Mouse (Mus musculus): ENCODE results near the gene Prr29. TPM values are rescaled to one million over a fixed set of nuclear protein-coding genes. Genes with fewer than 3 reads are reported as not detected.

Prr29 gene
- polyA plus RNA-seq, 1 experiment from 2014 or later: 0.92 TPM

DNA sequence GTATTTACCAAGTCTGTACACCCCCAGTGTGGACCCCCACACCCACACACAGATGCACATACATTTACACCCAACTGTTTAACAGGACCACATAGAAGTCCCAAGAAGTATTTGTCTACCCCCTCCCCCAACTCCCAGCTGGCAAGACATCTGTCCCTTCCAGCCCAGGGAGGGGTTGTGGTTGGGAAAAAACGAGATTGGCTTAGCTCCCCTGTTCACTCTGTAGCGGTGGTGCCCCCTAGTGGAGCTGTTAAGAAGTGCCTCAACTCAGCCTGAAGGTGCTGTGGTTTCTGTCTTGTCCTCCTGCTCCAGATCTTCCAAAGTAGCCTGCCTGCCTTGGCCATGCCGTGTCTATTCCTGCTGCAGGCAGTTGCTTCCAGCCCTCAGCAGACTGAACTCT lies 1.0 kb downstream of the Prr29 start:
- H3K4me2 ChIP-seq (ENCODE audit: low read depth, low read length): no peak overlapping the region
- H3K4me3 ChIP-seq (ENCODE audit: low read depth, low read length): no peak overlapping the region
- H3K27me3 ChIP-seq (replicated peaks; ENCODE audit: control insufficient read depth, insufficient read depth, low read length): no peaks in the 10 kb centered on the region
- H3K27ac ChIP-seq (replicated peaks; ENCODE audit: low read depth, low read length): no peak overlapping the region
- 4% methylated on average over 3 of the region's 3 CpGs for WGBS
- no peaks in the 10 kb centered on the region for H3K9me3 ChIP-seq (ENCODE audit: control insufficient read depth, low read length)
- peak; percentile 60; the same call in 1 of the 2 replicates for ATAC-seq (ENCODE audit: low read depth)
- H3K4me1 ChIP-seq (ENCODE audit: control insufficient read depth, insufficient read depth, low read length): peaks cover 9% of the 10 kb centered on the region
- DNase-seq (ENCODE audit: low spot score): peak; percentile 80
- H3K9ac ChIP-seq (ENCODE audit: low read depth, low read length): no peak overlapping the region
- no peaks in the 10 kb centered on the region for H3K36me3 ChIP-seq (ENCODE audit: control insufficient read depth, insufficient read depth, low read length)

DNA sequence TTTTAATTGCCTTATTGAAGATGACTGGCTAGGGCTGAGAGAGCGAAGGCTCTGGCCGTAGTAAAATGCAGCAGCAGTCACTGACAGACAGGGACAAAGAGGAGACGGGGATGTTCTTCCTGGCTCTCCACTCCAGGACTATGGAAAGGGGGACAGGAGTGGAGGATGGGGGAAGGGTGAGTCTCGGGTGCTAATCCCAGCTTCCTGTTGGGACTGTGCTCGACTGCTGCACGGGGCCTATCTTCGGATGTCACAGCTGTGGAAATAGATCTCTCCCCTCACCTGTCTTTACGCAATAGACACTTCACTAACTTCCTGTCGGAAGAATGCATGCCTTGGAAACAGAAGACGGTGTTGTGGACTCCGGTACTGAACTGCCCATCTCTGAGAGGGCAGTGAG lies 8.7 kb downstream of the Prr29 start:
- no peak overlapping the region for H3K4me2 ChIP-seq (ENCODE audit: low read depth, low read length)
- H3K4me1 ChIP-seq (ENCODE audit: control insufficient read depth, insufficient read depth, low read length): 0 out of 2 replicates have a peak, but pooled peaks cover 6% of the 10 kb centered on the region
- H3K9ac ChIP-seq (ENCODE audit: low read depth, low read length): 0 out of 2 replicates have a peak overlapping the region, but pooled peaks have one; percentile 11
- no peaks in the 10 kb centered on the region for H3K9me3 ChIP-seq (ENCODE audit: control insufficient read depth, low read length)
- no peak overlapping the region; the same call in 1 of the 2 replicates for H3K27ac ChIP-seq (replicated peaks; ENCODE audit: low read depth, low read length)
- no peaks in the 10 kb centered on the region for H3K36me3 ChIP-seq (ENCODE audit: control insufficient read depth, insufficient read depth, low read length)
- WGBS: 33% methylated on average over 11 of the region's 11 CpGs
- H3K27me3 ChIP-seq (replicated peaks; ENCODE audit: control insufficient read depth, insufficient read depth, low read length): no peaks in the 10 kb centered on the region
- no peak overlapping the region for H3K4me3 ChIP-seq (ENCODE audit: low read depth, low read length)
- ATAC-seq (ENCODE audit: low read depth) (peak; percentile 78), DNase-seq (ENCODE audit: low spot score) (no peak)

- Histone ChIP-seq H3K4me1 (ENCODE audit: control insufficient read depth, insufficient read depth, low read length) (0 out of 2 replicates have a peak, but pooled peaks cover 6% of the 10 kb centered on the region), H3K9me3 (ENCODE audit: control insufficient read depth, low read length) (no peaks in the 10 kb centered on the region), H3K27ac (replicated peaks; ENCODE audit: low read depth, low read length) (peak overlapping the region; percentile 31; the same call in 1 of the 2 replicates), H3K9ac (ENCODE audit: low read depth, low read length) (0 out of 2 replicates have a peak overlapping the region, but pooled peaks have one; percentile 11), H3K36me3 (ENCODE audit: control insufficient read depth, insufficient read depth, low read length) (no peaks in the 10 kb centered on the region), H3K4me3 (ENCODE audit: low read depth, low read length) (no peak overlapping the region), H3K4me2 (ENCODE audit: low read depth, low read length) (no peak overlapping the region), H3K27me3 (replicated peaks; ENCODE audit: control insufficient read depth, insufficient read depth, low read length) (no peaks in the 10 kb centered on the region)
- DNase-seq (ENCODE audit: low spot score) (peak; percentile 68), ATAC-seq (ENCODE audit: low read depth) (peak; percentile 77)
- WGBS: 33% methylated on average over 8 of the region's 9 CpGs
Observed at GRCm38 (mm10) chr11:106374559-106374958, 9.3 kb downstream of the Prr29 start.

- H3K4me1 ChIP-seq (ENCODE audit: control insufficient read depth, insufficient read depth, low read length): 0 out of 2 replicates have a peak, but pooled peaks cover 6% of the 10 kb centered on the region
- H3K4me3 ChIP-seq (ENCODE audit: low read depth, low read length): no peak overlapping the region
- ATAC-seq (ENCODE audit: low read depth): no peak
- DNase-seq (ENCODE audit: low spot score): no peak
- 80% methylated on average over 5 of the region's 5 CpGs for WGBS
- no peaks in the 10 kb centered on the region for H3K27me3 ChIP-seq (replicated peaks; ENCODE audit: control insufficient read depth, insufficient read depth, low read length)
- 0 out of 2 replicates have a peak overlapping the region, but pooled peaks have one; percentile 31 for H3K27ac ChIP-seq (replicated peaks; ENCODE audit: low read depth, low read length)
- no peak overlapping the region for H3K4me2 ChIP-seq (ENCODE audit: low read depth, low read length)
- no peaks in the 10 kb centered on the region for H3K36me3 ChIP-seq (ENCODE audit: control insufficient read depth, insufficient read depth, low read length)
- no peak overlapping the region for H3K9ac ChIP-seq (ENCODE audit: low read depth, low read length)
- no peaks in the 10 kb centered on the region for H3K9me3 ChIP-seq (ENCODE audit: control insufficient read depth, low read length)
Observed at GRCm38 (mm10) chr11:106374979-106375378, 9.7 kb downstream of the Prr29 start.

- Histone ChIP-seq H3K27me3 (replicated peaks; ENCODE audit: control insufficient read depth, insufficient read depth, low read length) (no peaks in the 10 kb centered on the region), H3K9ac (ENCODE audit: low read depth, low read length) (no peak overlapping the region), H3K4me2 (ENCODE audit: low read depth, low read length) (peak overlapping the region; percentile 1; the same call in 1 of the 2 replicates), H3K27ac (replicated peaks; ENCODE audit: low read depth, low read length) (no peak overlapping the region), H3K4me1 (ENCODE audit: control insufficient read depth, insufficient read depth, low read length) (no peaks in the 10 kb centered on the region), H3K36me3 (ENCODE audit: control insufficient read depth, insufficient read depth, low read length) (no peaks in the 10 kb centered on the region), H3K9me3 (ENCODE audit: control insufficient read depth, low read length) (no peaks in the 10 kb centered on the region), H3K4me3 (ENCODE audit: low read depth, low read length) (0 out of 2 replicates have a peak overlapping the region, but pooled peaks have one; percentile 0)
- no peak for DNase-seq (ENCODE audit: low spot score)
- ATAC-seq (ENCODE audit: low read depth): no peak
- WGBS: 82% methylated on average over 11 of the region's 11 CpGs
Observed at GRCm38 (mm10) chr11:106381011-106381410, 15.7 kb downstream of the Prr29 start.

DNA sequence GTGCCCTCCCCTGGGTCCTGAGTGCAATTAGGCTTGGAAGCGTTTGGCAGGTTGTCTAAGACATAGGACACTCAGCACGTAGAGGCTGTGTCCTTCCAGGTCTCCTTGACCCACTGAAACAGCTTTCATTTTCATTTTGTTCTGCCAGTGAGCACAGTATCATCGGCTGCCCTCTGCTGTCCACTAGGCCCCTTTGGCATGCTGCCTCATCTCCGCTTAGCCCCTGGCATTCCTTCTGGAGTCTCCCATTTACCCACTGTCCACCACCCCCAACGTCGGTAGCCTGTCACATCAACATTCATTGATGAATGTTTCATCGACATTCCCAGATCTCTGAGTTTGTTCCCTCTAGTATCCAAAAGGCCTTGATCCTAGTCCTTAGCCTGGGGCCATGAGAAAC lies 16.6 kb downstream of the Prr29 start:
- no peak overlapping the region; the same call in 1 of the 2 replicates for H3K9ac ChIP-seq (ENCODE audit: low read depth, low read length)
- 74% methylated on average over 7 of the region's 7 CpGs for WGBS

DNA sequence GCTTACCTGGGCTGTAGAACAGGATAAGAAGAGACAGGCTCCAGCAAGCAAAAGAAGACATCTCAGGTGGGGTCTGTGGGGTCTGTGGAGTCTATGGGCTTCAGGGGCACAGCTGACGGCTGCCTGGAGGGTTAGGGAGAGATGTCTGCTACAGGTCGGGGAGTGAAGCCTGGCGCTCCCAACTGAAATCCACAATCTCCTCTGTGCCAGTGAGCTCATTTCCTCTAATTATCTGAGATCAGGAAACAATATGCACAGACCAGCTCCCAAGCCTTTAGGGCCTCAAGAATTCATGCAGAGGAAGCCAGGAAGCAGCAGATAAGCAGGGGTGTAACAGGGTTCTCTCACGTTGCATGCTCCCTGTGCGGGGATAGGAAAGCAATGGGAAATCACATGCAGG lies 17.2 kb downstream of the Prr29 start:
- no peak overlapping the region for H3K4me2 ChIP-seq (ENCODE audit: low read depth, low read length)
- 39% methylated on average over 5 of the region's 5 CpGs for WGBS
- no peak overlapping the region; the same call in 1 of the 2 replicates for H3K9ac ChIP-seq (ENCODE audit: low read depth, low read length)
- DNase-seq (ENCODE audit: low spot score) (peak; percentile 62), ATAC-seq (ENCODE audit: low read depth) (no peak)
- H3K4me3 ChIP-seq (ENCODE audit: low read depth, low read length): 0 out of 2 replicates have a peak overlapping the region, but pooled peaks have one; percentile 6
- no peaks in the 10 kb centered on the region for H3K9me3 ChIP-seq (ENCODE audit: control insufficient read depth, low read length)
- H3K27me3 ChIP-seq (replicated peaks; ENCODE audit: control insufficient read depth, insufficient read depth, low read length): no peaks in the 10 kb centered on the region
- H3K27ac ChIP-seq (replicated peaks; ENCODE audit: low read depth, low read length): peak overlapping the region; percentile 67
- no peaks in the 10 kb centered on the region for H3K4me1 ChIP-seq (ENCODE audit: control insufficient read depth, insufficient read depth, low read length)
- no peaks in the 10 kb centered on the region for H3K36me3 ChIP-seq (ENCODE audit: control insufficient read depth, insufficient read depth, low read length)

More for the DNA sequence above, 16.6 kb downstream of the Prr29 start:
- no peaks in the 10 kb centered on the region for H3K4me1 ChIP-seq (ENCODE audit: control insufficient read depth, insufficient read depth, low read length)
- ATAC-seq (ENCODE audit: low read depth) (no peak), DNase-seq (ENCODE audit: low spot score) (no peak)
- H3K27ac ChIP-seq (replicated peaks; ENCODE audit: low read depth, low read length): peak overlapping the region; percentile 67; the same call in 1 of the 2 replicates
- H3K36me3 ChIP-seq (ENCODE audit: control insufficient read depth, insufficient read depth, low read length): no peaks in the 10 kb centered on the region
- no peaks in the 10 kb centered on the region for H3K27me3 ChIP-seq (replicated peaks; ENCODE audit: control insufficient read depth, insufficient read depth, low read length)
- 0 out of 2 replicates have a peak overlapping the region, but pooled peaks have one; percentile 6 for H3K4me3 ChIP-seq (ENCODE audit: low read depth, low read length)
- no peaks in the 10 kb centered on the region for H3K9me3 ChIP-seq (ENCODE audit: control insufficient read depth, low read length)
- H3K4me2 ChIP-seq (ENCODE audit: low read depth, low read length): peak overlapping the region; percentile 1; the same call in 1 of the 2 replicates

DNA sequence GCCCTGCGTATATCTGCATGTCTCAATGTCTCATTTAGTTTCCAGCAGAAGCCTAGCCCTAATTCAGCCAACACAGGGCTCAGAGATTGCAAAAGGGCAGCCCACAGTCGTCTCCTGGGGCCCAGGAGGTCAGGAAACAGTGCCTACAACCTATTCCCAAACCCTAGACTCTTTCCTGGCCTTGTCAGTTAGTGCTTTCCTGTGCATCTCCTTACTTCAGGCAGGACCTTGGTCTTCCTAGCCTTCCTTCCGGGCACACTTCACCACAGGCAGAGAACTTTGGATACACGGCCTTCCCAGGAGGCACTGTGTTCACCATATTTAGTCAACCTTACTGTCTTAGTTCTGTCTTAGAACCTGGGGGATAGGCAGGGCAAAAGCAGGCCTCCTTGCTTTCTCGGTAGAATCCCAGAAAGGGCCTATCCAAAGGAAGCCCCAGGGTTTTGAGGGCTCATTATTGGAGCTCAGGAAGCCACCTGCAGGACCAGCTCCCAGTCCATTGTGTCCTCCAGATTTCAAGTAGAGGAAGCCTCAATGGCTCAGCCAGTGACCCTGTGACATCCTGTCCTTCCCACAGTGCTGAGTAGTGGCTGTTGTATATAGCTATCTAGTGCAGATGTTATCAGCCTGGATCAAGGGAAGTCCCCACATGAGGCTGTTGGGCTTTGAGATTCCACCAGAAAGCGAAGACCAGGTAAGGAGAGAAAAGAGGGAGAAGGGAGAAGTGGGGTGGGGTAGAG lies 17.9 kb downstream of the Prr29 start:
- Histone ChIP-seq H3K4me2 (ENCODE audit: low read depth, low read length) (no peak overlapping the region), H3K27ac (replicated peaks; ENCODE audit: low read depth, low read length) (peak overlapping the region; percentile 57), H3K9me3 (ENCODE audit: control insufficient read depth, low read length) (no peaks in the 10 kb centered on the region), H3K36me3 (ENCODE audit: control insufficient read depth, insufficient read depth, low read length) (no peaks in the 10 kb centered on the region), H3K4me1 (ENCODE audit: control insufficient read depth, insufficient read depth, low read length) (no peaks in the 10 kb centered on the region), H3K9ac (ENCODE audit: low read depth, low read length) (no peak overlapping the region), H3K27me3 (replicated peaks; ENCODE audit: control insufficient read depth, insufficient read depth, low read length) (no peaks in the 10 kb centered on the region), H3K4me3 (ENCODE audit: low read depth, low read length) (no peak overlapping the region)
- 75% methylated on average over 6 of the region's 6 CpGs for WGBS
- no peak for ATAC-seq (ENCODE audit: low read depth)
- DNase-seq (ENCODE audit: low spot score): no peak

All from embryonic facial prominence, embryonic 14.5 days (tissue).